Mouse (Mus musculus) limb, embryonic 11.5 days (tissue): ENCODE results near the gene Sf3a3. TPM values are rescaled to one million over a fixed set of nuclear protein-coding genes. Genes with fewer than 3 reads are reported as not detected.

Experiments used
- ATAC-seq: fragments of 200-750 bp; cut with Nextera tagmentation; 2 replicates; pipeline ENCODE4 v1.8.0; 2017; ENCODE audit warnings: low read depth; ENCODE audit not compliant: insufficient number of reproducible peaks, low FRiP score, low TSS enrichment
- DNase-seq: peaks from one replicate; pipeline ENCODE4 v3.0.0-alpha.2; 2015; ENCODE audit warnings: low spot score
- H3K27ac ChIP-seq: fragments of 300-500 bp; sonication (generic); replicated peaks from 2 replicates; pipeline ENCODE4 v1.5.1; 2014; ENCODE audit warnings: low read depth, mild to moderate bottlenecking, low read length
- H3K27me3 ChIP-seq: fragments of 300-500 bp; sonication (generic); 2 replicates; pipeline ENCODE4 v1.6.1; 2014; ENCODE audit warnings: mild to moderate bottlenecking, low read length, mixed read lengths; ENCODE audit not compliant: control insufficient read depth, insufficient read depth
- H3K36me3 ChIP-seq: fragments of 300-500 bp; sonication (generic); 2 replicates; pipeline ENCODE4 v1.6.1; 2014; ENCODE audit warnings: mild to moderate bottlenecking, low read length, moderate library complexity, mixed read lengths; ENCODE audit not compliant: control insufficient read depth, insufficient read depth
- H3K4me1 ChIP-seq: fragments of 300-500 bp; sonication (generic); 2 replicates; pipeline ENCODE4 v1.6.1; 2014; ENCODE audit warnings: low read length, mixed read lengths; ENCODE audit not compliant: control insufficient read depth, insufficient read depth
- H3K4me2 ChIP-seq: fragments of 300-500 bp; sonication (generic); 2 replicates; pipeline ENCODE4 v1.6.1; 2014; ENCODE audit warnings: low read depth, mild to moderate bottlenecking, moderate library complexity; ENCODE audit not compliant: severe bottlenecking
- H3K4me3 ChIP-seq: fragments of 300-500 bp; sonication (generic); 2 replicates; pipeline ENCODE4 v1.5.1; 2014; ENCODE audit warnings: low read depth, low read length
- H3K9ac ChIP-seq: fragments of 300-500 bp; sonication (generic); 2 replicates; pipeline ENCODE4 v1.6.1; 2014; ENCODE audit warnings: mild to moderate bottlenecking, low read length
- H3K9me3 ChIP-seq: fragments of 300-500 bp; sonication (generic); 2 replicates; pipeline ENCODE4 v1.6.1; 2016; ENCODE audit warnings: low read length; ENCODE audit not compliant: control insufficient read depth
- WGBS: fragments of 180-500 bp; shearing (Covaris S2); extraction: QIAGEN DNeasy Blood & Tissue Kit; methylation state at CpG from one replicate; pipeline ENCODE4 v1.1.7; 2014; 5-methylcytosine and 5-hydroxymethylcytosine counted together
- polyA plus RNA-seq: library from polyadenylated mRNA; unstranded; fragments of >200 nt; fragmentation: Nextera tagmentation; extraction: Ambion mirVana; gene quantifications from 2 replicates; pipeline ENCODE4 v1.2.1, GENCODE M21; 2014

Sf3a3 gene
- polyA plus RNA-seq, 1 experiment from 2014 or later: 250 TPM

DNA sequence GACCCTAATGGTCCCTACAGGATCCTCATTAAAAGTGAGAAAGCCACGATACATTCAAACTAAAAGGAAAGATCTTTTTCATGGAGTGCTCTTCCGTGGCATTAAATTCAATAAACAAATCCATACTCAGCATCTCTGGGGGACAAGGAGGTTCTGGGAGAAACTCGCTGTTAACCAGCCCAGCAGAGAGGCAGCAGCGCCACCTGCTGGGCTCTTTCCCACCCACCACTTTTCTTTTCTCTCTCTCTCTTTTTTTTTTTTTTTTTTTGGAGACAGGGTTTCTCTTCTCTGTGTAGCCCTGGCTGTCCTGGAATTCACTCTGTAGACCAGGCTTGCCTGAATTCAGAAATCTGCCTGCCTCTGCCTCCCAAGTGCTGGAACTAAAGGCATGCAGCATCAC, 39.5 kb upstream of the Sf3a3 start:
- no peak for ATAC-seq
- 3% methylated on average over 4 of the region's 4 CpGs for WGBS

DNA sequence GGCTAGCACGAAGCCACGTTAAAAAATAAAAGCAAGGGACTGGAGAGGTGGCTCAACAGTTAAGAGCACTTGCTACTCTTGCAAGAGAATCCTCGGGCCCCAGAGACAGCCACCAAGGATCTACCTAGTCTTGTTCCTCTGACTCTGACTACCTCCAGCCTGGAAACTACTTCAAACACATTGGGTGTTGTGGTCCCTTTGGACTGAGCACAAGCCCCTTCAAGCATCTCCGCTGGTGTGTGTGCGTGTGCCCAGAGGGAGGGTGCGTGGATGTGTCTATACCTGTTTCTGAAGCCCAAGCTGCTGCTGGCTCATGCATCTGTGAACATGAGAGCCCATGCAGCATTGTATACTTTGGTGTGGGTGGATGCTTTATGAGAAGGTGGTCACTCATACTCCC, 38.6 kb upstream of the Sf3a3 start:
- 81% methylated on average over 6 of the region's 6 CpGs for WGBS
- Histone ChIP-seq H3K4me3 (no peak overlapping the region), H3K9me3 (no peaks in the 10 kb centered on the region), H3K27me3 (peaks cover 8% of the 10 kb centered on the region; the same call in 1 of the 2 replicates), H3K36me3 (peaks cover 12% of the 10 kb centered on the region; the same call in 1 of the 2 replicates), H3K27ac (no peak overlapping the region), H3K4me1 (peaks cover 17% of the 10 kb centered on the region), H3K9ac (no peak overlapping the region), H3K4me2 (no peak overlapping the region)
- no peak for DNase-seq
- no peak for ATAC-seq

More for the DNA sequence above, 39.5 kb upstream of the Sf3a3 start:
- Histone ChIP-seq H3K27me3 (peaks cover 8% of the 10 kb centered on the region; the same call in 1 of the 2 replicates), H3K4me2 (no peak overlapping the region), H3K9me3 (no peaks in the 10 kb centered on the region), H3K4me3 (no peak overlapping the region), H3K4me1 (peaks cover 17% of the 10 kb centered on the region), H3K27ac (no peak overlapping the region), H3K36me3 (peaks cover 7% of the 10 kb centered on the region; the same call in 1 of the 2 replicates), H3K9ac (no peak overlapping the region)
- DNase-seq: peak; percentile 81

DNA sequence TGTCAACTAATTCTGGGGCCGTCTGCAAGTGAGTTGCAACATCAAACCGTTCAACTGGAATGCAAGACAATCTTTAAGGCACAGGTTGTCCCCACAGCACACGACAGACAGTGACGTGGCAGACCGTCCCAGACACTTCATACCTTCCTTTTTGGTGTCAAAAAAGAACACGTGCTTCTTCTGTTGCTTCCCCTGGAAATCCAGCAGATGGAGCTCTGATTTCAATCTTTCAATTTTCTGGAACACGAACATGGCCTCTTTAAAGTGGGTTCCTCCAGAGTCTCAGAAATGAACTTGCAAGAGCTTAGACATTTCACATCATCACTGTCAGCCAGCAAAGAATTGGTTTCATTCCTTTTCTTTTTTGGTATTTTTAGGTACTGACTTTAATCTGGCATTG, 32.3 kb upstream of the Sf3a3 start:
- H3K4me1 ChIP-seq: no peaks in the 10 kb centered on the region
- H3K9me3 ChIP-seq: no peaks in the 10 kb centered on the region
- no peaks in the 10 kb centered on the region for H3K27me3 ChIP-seq
- no peak overlapping the region for H3K9ac ChIP-seq
- DNase-seq (no peak), ATAC-seq (no peak)
- no peak overlapping the region for H3K4me2 ChIP-seq
- H3K36me3 ChIP-seq: peaks cover 28% of the 10 kb centered on the region
- no peak overlapping the region for H3K4me3 ChIP-seq
- 59% methylated on average over 7 of the region's 7 CpGs for WGBS
- no peak overlapping the region for H3K27ac ChIP-seq

DNA sequence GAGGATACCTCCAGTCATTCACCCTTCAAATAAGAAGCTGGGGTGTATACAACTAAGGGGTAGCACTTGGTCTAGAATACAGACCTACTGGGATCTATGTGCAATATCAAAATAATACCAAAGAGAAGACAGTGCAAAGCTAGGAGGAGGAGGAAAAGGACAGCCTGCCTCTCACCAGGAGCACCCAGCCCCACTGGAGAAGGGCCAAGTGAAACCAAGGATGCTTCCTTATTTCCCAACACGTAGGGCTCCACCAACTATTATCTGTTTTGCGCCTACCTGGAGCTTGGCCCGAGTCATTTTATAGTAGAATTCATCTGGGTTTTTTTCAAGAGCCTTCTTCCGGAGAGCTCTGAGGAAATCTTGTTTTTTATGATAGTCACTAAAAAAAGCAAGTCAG, 31.1 kb upstream of the Sf3a3 start:
- Histone ChIP-seq H3K27me3 (no peaks in the 10 kb centered on the region), H3K4me1 (no peaks in the 10 kb centered on the region), H3K4me2 (no peak overlapping the region), H3K36me3 (peaks cover 23% of the 10 kb centered on the region), H3K27ac (no peak overlapping the region), H3K9me3 (no peaks in the 10 kb centered on the region), H3K4me3 (no peak overlapping the region), H3K9ac (no peak overlapping the region)
- 94% methylated on average over 4 of the region's 4 CpGs for WGBS
- no peak for ATAC-seq
- no peak for DNase-seq

DNA sequence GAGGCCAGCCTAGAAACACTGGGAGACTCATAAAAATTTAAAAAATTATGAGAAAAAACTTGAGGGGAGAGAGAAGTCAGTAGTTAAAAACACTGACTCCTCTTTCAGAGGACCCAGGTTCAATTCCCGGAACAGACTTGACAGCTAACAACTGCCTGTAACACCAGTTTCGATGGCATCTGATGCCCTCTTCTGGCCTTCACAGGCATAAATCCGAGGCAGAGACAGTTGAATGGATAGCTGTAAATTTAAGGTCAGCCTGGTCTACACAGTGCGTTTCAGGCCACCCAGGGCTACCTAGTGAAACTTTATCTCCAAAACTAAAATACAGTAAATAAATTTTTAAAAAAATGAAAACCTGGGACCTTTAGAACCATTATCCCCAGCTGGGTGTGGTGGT, 29.6 kb upstream of the Sf3a3 start:
- Histone ChIP-seq H3K9ac (no peak overlapping the region), H3K36me3 (peaks cover 22% of the 10 kb centered on the region), H3K27me3 (no peaks in the 10 kb centered on the region), H3K9me3 (no peaks in the 10 kb centered on the region), H3K4me2 (no peak overlapping the region), H3K4me3 (no peak overlapping the region), H3K27ac (no peak overlapping the region), H3K4me1 (no peaks in the 10 kb centered on the region)
- DNase-seq: no peak
- WGBS: 81% methylated on average over 4 of the region's 4 CpGs
- ATAC-seq: no peak

DNA sequence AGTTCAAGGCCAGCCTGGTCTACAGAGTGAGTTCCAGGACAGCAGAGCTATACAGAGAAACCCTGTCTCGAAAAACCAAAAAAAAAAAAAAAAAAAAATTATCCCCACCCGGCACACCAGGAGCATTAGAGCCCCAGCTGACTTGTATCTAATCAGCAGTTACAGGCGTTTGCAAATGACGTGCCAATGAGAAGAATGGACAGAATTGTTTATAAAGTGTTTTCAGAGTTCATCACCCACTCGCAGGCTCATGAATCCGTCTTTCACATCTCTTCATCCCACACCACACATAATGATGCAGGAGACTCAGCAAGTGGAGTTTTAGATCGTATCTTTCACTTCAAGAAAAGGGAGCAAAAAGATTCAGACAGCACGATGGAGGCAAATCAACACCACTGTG, 29.1 kb upstream of the Sf3a3 start:
- Histone ChIP-seq H3K4me1 (no peaks in the 10 kb centered on the region), H3K4me2 (no peak overlapping the region), H3K9me3 (no peaks in the 10 kb centered on the region), H3K27me3 (no peaks in the 10 kb centered on the region), H3K27ac (no peak overlapping the region), H3K36me3 (peaks cover 20% of the 10 kb centered on the region), H3K9ac (no peak overlapping the region), H3K4me3 (no peak overlapping the region)
- ATAC-seq: no peak
- 87% methylated on average over 8 of the region's 8 CpGs for WGBS
- no peak for DNase-seq

DNA sequence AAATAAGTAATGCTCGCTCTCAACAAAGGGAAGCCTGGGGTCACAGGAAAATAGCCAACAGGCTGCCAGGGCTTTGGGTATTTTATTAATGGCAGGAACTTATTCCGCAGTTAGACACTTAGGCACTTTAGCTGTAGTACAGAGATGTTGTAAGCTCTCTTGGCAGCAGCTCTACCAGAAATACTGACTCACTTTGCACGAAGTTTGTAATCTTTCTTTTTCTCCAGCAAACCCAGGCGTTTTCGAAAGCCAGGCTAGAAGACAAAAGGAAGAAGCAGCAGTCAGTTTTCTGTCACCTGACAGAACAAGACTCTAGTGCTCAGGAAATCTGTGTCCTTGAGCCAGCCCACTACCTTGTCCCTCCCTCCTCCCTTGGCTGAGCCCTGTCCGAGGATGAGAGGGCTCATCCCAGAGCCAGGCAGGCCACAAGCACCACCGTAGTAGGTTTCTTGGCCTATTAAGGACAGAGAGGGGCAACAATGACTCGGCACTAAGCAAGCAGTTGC, 28.6 kb upstream of the Sf3a3 start:
- 84% methylated on average over 8 of the region's 8 CpGs for WGBS
- ATAC-seq (no peak), DNase-seq (no peak)
- H3K4me1 ChIP-seq: no peaks in the 10 kb centered on the region
- no peak overlapping the region for H3K27ac ChIP-seq
- H3K27me3 ChIP-seq: no peaks in the 10 kb centered on the region
- no peak overlapping the region for H3K4me2 ChIP-seq
- H3K4me3 ChIP-seq: no peak overlapping the region
- H3K9ac ChIP-seq: no peak overlapping the region
- peaks cover 16% of the 10 kb centered on the region for H3K36me3 ChIP-seq
- H3K9me3 ChIP-seq: no peaks in the 10 kb centered on the region

DNA sequence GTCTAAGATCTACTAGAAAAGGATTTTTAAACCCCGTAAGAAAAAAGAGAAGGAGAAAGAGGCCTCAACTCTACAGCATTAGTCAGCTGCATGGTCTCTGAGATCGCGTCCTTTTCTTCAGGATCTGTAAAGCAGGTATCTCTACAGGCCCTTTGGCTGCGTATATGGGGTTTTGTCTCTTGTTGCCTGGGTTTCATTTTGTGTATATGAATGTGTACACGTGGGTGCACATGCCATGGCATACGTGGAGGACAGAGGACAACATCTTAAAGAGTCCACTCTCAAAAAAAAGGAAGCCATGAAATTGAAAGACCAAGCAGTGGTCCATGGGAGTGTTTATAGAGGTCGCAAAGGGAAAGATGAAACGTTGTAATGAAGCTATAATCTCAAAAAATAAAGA, 23.1 kb upstream of the Sf3a3 start:
- 93% methylated on average over 8 of the region's 8 CpGs for WGBS
- Histone ChIP-seq H3K4me1 (peaks cover 10% of the 10 kb centered on the region), H3K27me3 (no peaks in the 10 kb centered on the region), H3K9me3 (no peaks in the 10 kb centered on the region), H3K4me3 (no peak overlapping the region), H3K9ac (no peak overlapping the region; the same call in 1 of the 2 replicates), H3K4me2 (no peak overlapping the region), H3K27ac (no peak overlapping the region), H3K36me3 (no peaks in the 10 kb centered on the region)
- ATAC-seq: no peak
- no peak for DNase-seq

DNA sequence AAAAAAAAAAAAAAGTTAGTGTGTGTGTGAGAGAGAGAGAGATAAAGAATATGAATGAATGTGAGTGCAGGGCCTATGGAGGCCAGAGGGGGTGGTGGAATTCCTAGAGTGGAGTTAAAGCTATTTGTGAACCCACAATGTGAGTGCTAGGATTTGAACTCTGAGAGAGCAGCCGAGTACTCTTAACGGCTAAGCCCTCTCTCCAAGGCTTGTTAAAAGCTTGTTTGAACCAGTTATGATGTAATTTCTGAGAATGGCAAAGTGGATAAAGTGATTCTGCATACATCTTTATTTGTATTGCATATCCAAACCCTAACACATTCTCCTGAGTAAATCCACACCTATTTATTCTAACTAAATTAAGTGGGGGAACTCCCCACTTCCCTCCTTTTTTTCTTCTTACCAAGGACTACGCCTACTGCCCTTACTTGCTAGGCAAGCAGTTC, 22.1 kb upstream of the Sf3a3 start:
- peak overlapping the region; percentile 96 for H3K4me3 ChIP-seq
- no peak for DNase-seq

More for the DNA sequence above, 22.1 kb upstream of the Sf3a3 start:
- Histone ChIP-seq H3K4me1 (peaks cover 10% of the 10 kb centered on the region), H3K9ac (no peak overlapping the region), H3K36me3 (no peaks in the 10 kb centered on the region), H3K9me3 (no peaks in the 10 kb centered on the region), H3K27ac (no peak overlapping the region), H3K27me3 (no peaks in the 10 kb centered on the region), H3K4me2 (peak overlapping the region; percentile 55)
- no peak for ATAC-seq
- 70% methylated on average over 3 of the region's 3 CpGs for WGBS
